Mouse (Mus musculus) stomach, embryonic 14.5 days (tissue): ENCODE data around the gene Galnt7. TPM values are rescaled to one million over a fixed set of nuclear protein-coding genes. Genes with fewer than 3 reads are reported as not detected.

Experiments used
- ATAC-seq: fragments of 200-750 bp; cut with Nextera tagmentation; 2 replicates; pipeline ENCODE4 v1.8.0; 2017; ENCODE audit warnings: low read depth, moderate TSS enrichment; ENCODE audit not compliant: insufficient number of reproducible peaks, insufficient read depth, low FRiP score
- H3K27ac ChIP-seq: fragments of 300-500 bp; sonication (generic); 2 replicates; pipeline ENCODE4 v1.5.1; 2014; ENCODE audit warnings: mild to moderate bottlenecking, low read length, moderate library complexity, mixed read lengths
- H3K27me3 ChIP-seq: fragments of 300-500 bp; sonication (generic); 2 replicates; pipeline ENCODE4 v1.6.1; 2014; ENCODE audit warnings: low read length, control low read depth, mixed read lengths; ENCODE audit not compliant: control insufficient read depth, insufficient read depth
- H3K36me3 ChIP-seq: fragments of 300-500 bp; sonication (generic); 2 replicates; pipeline ENCODE4 v1.6.1; 2014; ENCODE audit warnings: mild to moderate bottlenecking, control low read depth, low read length, moderate library complexity, mixed read lengths; ENCODE audit not compliant: control insufficient read depth, insufficient read depth
- H3K4me1 ChIP-seq: fragments of 300-500 bp; sonication (generic); 2 replicates; pipeline ENCODE4 v1.6.1; 2014; ENCODE audit warnings: low read length, control low read depth, mixed read lengths; ENCODE audit not compliant: control insufficient read depth, insufficient read depth
- H3K4me2 ChIP-seq: fragments of 300-500 bp; sonication (generic); replicated peaks from 2 replicates; pipeline ENCODE4 v1.6.1; 2014; ENCODE audit warnings: low read depth, low read length, control low read depth
- H3K4me3 ChIP-seq: fragments of 300-500 bp; sonication (generic); 2 replicates; pipeline ENCODE4 v1.5.1; 2014; ENCODE audit warnings: low read depth, low read length, control low read depth
- H3K9ac ChIP-seq: fragments of 300-500 bp; sonication (generic); replicated peaks from 2 replicates; pipeline ENCODE4 v1.6.1; 2014; ENCODE audit warnings: low read depth, mild to moderate bottlenecking, control low read depth, low read length, moderate library complexity, mixed read lengths
- H3K9me3 ChIP-seq: fragments of 300-500 bp; sonication (generic); 2 replicates; pipeline ENCODE4 v1.6.1; 2016; ENCODE audit warnings: low read depth, low read length, control low read depth; ENCODE audit not compliant: control insufficient read depth
- WGBS: fragments of 180-500 bp; shearing (Covaris S2); extraction: QIAGEN DNeasy Blood & Tissue Kit; methylation state at CpG from one replicate; pipeline ENCODE4 v1.1.7; 2014; 5-methylcytosine and 5-hydroxymethylcytosine counted together
- polyA plus RNA-seq: library from polyadenylated mRNA; unstranded; fragments of >200 nt; fragmentation: Nextera tagmentation; extraction: Ambion mirVana; gene quantifications from 2 replicates; pipeline ENCODE4 v1.2.1, GENCODE M21; 2014

Galnt7 gene
- polyA plus RNA-seq, 1 experiment from 2014 or later = 35.5 TPM

DNA sequence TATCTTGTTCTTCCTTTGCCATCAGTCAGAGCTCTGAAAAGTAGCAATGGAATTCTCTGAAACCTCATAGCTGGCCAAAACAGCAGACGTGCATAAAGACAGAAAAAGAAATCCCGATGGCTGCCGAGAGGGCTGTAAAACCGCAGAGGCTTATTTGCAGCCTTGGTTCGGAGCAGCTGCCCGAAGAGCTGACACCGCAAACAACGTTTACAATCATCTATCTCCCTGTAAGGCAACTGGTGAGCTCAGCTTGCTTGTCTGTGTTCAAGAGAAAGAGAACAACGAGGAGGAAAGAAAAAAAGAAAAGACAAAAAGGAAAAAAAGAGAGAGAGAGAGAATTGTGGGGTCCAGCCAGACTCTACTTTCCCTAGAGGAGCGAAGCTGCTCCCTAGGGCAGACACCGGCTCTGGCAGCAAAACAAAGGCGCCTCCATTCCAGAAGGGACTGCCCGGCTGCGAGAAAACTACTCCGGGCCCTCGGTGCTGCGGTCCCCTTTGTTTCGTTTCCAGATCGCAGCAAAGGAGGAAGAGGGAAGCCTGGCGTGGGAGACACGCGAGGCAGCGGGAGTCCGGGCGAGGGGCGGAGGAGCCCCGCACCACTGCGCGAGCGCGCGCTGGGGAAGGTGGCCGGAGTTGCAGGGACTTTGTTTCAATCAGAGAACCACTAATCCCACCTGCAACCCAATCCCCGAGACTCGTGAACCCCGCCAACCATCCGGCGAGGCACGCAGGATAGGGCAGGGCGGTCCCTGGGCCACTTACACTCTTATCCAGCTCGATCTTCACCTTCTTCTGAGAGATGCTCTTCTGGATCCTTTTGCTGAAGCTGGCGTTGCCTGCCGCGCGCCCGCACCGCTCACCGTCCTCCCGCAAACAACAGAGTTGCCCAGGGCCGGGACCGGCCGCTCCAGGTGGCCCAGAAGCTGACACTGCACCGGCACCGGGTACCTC, 166.1 kb downstream of the Galnt7 start:
- H3K9me3 ChIP-seq = no peaks in the 10 kb centered on the region
- peaks cover 3% of the 10 kb centered on the region; the same call in 1 of the 2 replicates for H3K36me3 ChIP-seq
- H3K4me2 ChIP-seq = peak overlapping the region; percentile 66
- ATAC-seq = peak; percentile 21
- peak overlapping the region; percentile 94 for H3K27ac ChIP-seq
- under 1% methylated on average over 54 of the region's 54 CpGs for WGBS
- peak overlapping the region; percentile 92 for H3K4me3 ChIP-seq
- H3K27me3 ChIP-seq = no peaks in the 10 kb centered on the region
- peaks cover 6% of the 10 kb centered on the region for H3K4me1 ChIP-seq
- H3K9ac ChIP-seq = peak overlapping the region; percentile 92

DNA sequence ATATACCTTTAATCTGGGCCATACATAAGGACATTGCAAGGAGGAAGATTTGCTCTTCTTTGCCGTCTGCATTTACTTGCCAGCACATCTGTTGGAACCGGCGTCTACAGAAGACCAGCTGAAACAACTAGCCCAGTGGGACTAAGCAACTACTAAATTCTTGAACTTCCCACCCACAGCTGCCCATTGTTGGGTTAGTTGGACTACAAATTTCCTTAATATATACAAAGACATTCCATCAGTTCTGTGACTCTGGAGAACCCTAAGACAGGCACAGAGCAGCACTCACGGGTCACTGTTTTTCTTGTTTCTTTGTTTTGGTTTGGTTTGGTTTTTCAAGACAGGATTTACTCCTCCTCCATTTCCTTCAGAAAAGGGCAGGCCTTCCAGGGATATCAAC, 172.2 kb downstream of the Galnt7 start:
- Histone ChIP-seq H3K9me3 (no peaks in the 10 kb centered on the region), H3K27me3 (no peaks in the 10 kb centered on the region), H3K4me3 (no peak overlapping the region), H3K9ac (no peak overlapping the region), H3K36me3 (peaks cover 3% of the 10 kb centered on the region; the same call in 1 of the 2 replicates), H3K4me1 (peaks cover 3% of the 10 kb centered on the region), H3K27ac (no peak overlapping the region), H3K4me2 (no peak overlapping the region)
- 81% methylated on average over 4 of the region's 4 CpGs for WGBS
- no peak for ATAC-seq

DNA sequence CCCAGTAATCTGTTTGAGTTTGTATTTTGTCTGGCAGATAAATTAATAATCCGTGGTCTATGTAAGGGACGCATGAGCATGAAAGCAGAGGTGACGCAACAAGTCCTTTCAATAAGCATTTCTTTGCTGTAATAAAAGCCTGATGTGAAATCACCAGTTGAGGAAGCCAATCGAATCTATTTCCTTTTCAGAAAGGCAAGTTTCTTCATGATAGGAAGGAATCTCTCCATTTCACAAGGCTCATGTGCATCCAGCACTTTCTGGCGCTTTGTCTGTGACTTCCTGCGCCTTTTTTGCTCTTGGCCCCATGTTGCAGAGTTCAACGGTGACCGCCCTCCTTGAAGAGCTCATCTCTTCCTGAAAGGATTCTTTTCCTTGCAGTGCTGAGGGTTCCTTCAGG, 173.1 kb downstream of the Galnt7 start:
- ATAC-seq = no peak
- Histone ChIP-seq H3K27ac (no peak overlapping the region), H3K4me3 (no peak overlapping the region), H3K4me2 (no peak overlapping the region), H3K9me3 (no peaks in the 10 kb centered on the region), H3K9ac (no peak overlapping the region), H3K36me3 (peaks cover 3% of the 10 kb centered on the region; the same call in 1 of the 2 replicates), H3K4me1 (no peaks in the 10 kb centered on the region), H3K27me3 (no peaks in the 10 kb centered on the region)
- WGBS = 94% methylated on average over 8 of the region's 8 CpGs

DNA sequence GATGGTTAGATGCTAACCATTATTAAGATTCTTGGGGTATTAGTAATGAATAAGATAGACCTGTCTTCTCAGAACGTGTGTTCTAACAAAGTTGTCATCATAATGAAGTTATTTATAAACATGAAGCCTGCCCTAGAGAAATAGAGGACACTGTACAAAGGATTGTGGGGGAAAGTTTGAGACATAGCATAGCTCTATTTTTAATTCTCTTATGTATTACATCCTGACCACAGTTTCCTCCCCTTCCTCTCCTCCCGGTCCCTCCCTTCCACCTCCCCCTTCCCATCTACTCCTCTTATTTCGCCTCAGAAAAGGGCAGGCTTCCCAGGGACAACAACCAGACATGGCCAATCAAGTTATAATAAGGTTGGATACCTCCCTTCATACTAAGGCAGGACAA, 174.4 kb downstream of the Galnt7 start:
- no peak overlapping the region for H3K4me3 ChIP-seq
- no peak overlapping the region for H3K9ac ChIP-seq
- no peaks in the 10 kb centered on the region for H3K4me1 ChIP-seq
- no peak overlapping the region for H3K27ac ChIP-seq
- no peak for ATAC-seq
- WGBS = 62% methylated on average over 3 of the region's 3 CpGs
- peaks cover under 1% of the 10 kb centered on the region; the same call in 1 of the 2 replicates for H3K36me3 ChIP-seq
- H3K9me3 ChIP-seq = no peaks in the 10 kb centered on the region
- no peaks in the 10 kb centered on the region for H3K27me3 ChIP-seq
- H3K4me2 ChIP-seq = no peak overlapping the region

Other genes with a start within 250 kb of the Galnt7 start
- gene Scrg1, start 197.1 kb downstream of the Galnt7 start, polyA plus RNA-seq = 0.64 and 0.91 TPM in 2 replicates
- 43.6 and 44.0 TPM in 2 replicates for gene Sap30, start 165.2 kb downstream of the Galnt7 start, polyA plus RNA-seq
- 360 and 410 TPM in 2 replicates for gene Hmgb2, start 141.1 kb downstream of the Galnt7 start, polyA plus RNA-seq